Mouse (Mus musculus): ENCODE measurements around the gene Dcaf11.

- TF ChIP-seq POLR2A (IDR thresholded peaks at IDR 0.05; ENCODE audit: low read depth, low read length) (no peak), CTCF (IDR thresholded peaks at IDR 0.05; ENCODE audit: extremely low read depth, insufficient read length, insufficient replicate concordance, low read depth, low read length) (no peak)
Observed at GRCm38 (mm10) chr14:55578668-55579269, 19.0 kb downstream of the Dcaf11 start.

Data from small intestine, adult 2 months (tissue).